Mouse (Mus musculus): ENCODE measurements around the gene Capn9. TPM values are rescaled to one million over a fixed set of nuclear protein-coding genes. Genes with fewer than 3 reads are reported as not detected.
A peak's percentile ranks its signal among the peaks of the same experiment; 100 is the strongest.

Gene Capn9
- polyA plus RNA-seq, 1 experiment from 2014 or later = 0.19 TPM

GRCm38 (mm10) chr8:124648311-124648710 is 72.4 kb downstream of the Capn9 start:
- Histone ChIP-seq H3K27ac (ENCODE audit: low read length) (no peak overlapping the region), H3K4me3 (ENCODE audit: low read length) (no peak overlapping the region), H3K4me2 (ENCODE audit: low read depth, low read length) (no peak overlapping the region), H3K4me1 (replicated peaks; ENCODE audit: control insufficient read depth, insufficient read depth, low read length) (peaks cover 54% of the 10 kb centered on the region), H3K9me3 (ENCODE audit: control insufficient read depth, low read length) (no peaks in the 10 kb centered on the region), H3K9ac (ENCODE audit: low read length) (no peak overlapping the region), H3K36me3 (ENCODE audit: control insufficient read depth, insufficient read depth, low read length) (peaks cover 6% of the 10 kb centered on the region), H3K27me3 (ENCODE audit: control insufficient read depth, insufficient read depth, low read depth, low read length) (no peaks in the 10 kb centered on the region)
- ATAC-seq (ENCODE audit: low read depth) = no peak

- no peaks in the 10 kb centered on the region for H3K9me3 ChIP-seq (ENCODE audit: control insufficient read depth, low read length)
- H3K9ac ChIP-seq (ENCODE audit: low read length) = no peak overlapping the region
- H3K4me1 ChIP-seq (replicated peaks; ENCODE audit: control insufficient read depth, insufficient read depth, low read length) = peaks cover 46% of the 10 kb centered on the region
- no peak overlapping the region for H3K4me3 ChIP-seq (ENCODE audit: low read length)
- 84% methylated on average over 20 of the region's 20 CpGs for WGBS
- no peak overlapping the region for H3K4me2 ChIP-seq (ENCODE audit: low read depth, low read length)
- ATAC-seq (ENCODE audit: low read depth) = no peak
- H3K27me3 ChIP-seq (ENCODE audit: control insufficient read depth, insufficient read depth, low read depth, low read length) = no peaks in the 10 kb centered on the region
- H3K36me3 ChIP-seq (ENCODE audit: control insufficient read depth, insufficient read depth, low read length) = peaks cover 6% of the 10 kb centered on the region
- peak overlapping the region; percentile 82 for H3K27ac ChIP-seq (ENCODE audit: low read length)
Observed at GRCm38 (mm10) chr8:124651776-124652175, 75.9 kb downstream of the Capn9 start.

GRCm38 (mm10) chr8:124652546-124652945 is 76.6 kb downstream of the Capn9 start:
- Histone ChIP-seq H3K9ac (ENCODE audit: low read length) (0 out of 2 replicates have a peak overlapping the region, but pooled peaks have one; percentile 3), H3K4me1 (replicated peaks; ENCODE audit: control insufficient read depth, insufficient read depth, low read length) (peaks cover 46% of the 10 kb centered on the region), H3K9me3 (ENCODE audit: control insufficient read depth, low read length) (no peaks in the 10 kb centered on the region), H3K27me3 (ENCODE audit: control insufficient read depth, insufficient read depth, low read depth, low read length) (no peaks in the 10 kb centered on the region), H3K4me2 (ENCODE audit: low read depth, low read length) (no peak overlapping the region), H3K4me3 (ENCODE audit: low read length) (no peak overlapping the region), H3K36me3 (ENCODE audit: control insufficient read depth, insufficient read depth, low read length) (peaks cover 6% of the 10 kb centered on the region), H3K27ac (ENCODE audit: low read length) (peak overlapping the region; percentile 82)
- peak; percentile 90 for ATAC-seq (ENCODE audit: low read depth)
- WGBS = 18% methylated on average over 4 of the region's 4 CpGs

- Histone ChIP-seq H3K9ac (ENCODE audit: low read length) (no peak overlapping the region; the same call in 1 of the 2 replicates), H3K4me2 (ENCODE audit: low read depth, low read length) (no peak overlapping the region)
Observed at GRCm38 (mm10) chr8:124653568-124654475, 77.9 kb downstream of the Capn9 start.

GRCm38 (mm10) chr8:124657961-124658360 is 82.0 kb downstream of the Capn9 start:
- no peak overlapping the region for H3K4me3 ChIP-seq (ENCODE audit: low read length)
- H3K4me1 ChIP-seq (replicated peaks; ENCODE audit: control insufficient read depth, insufficient read depth, low read length) = peaks cover 53% of the 10 kb centered on the region
- no peaks in the 10 kb centered on the region for H3K27me3 ChIP-seq (ENCODE audit: control insufficient read depth, insufficient read depth, low read depth, low read length)
- no peaks in the 10 kb centered on the region for H3K9me3 ChIP-seq (ENCODE audit: control insufficient read depth, low read length)
- H3K27ac ChIP-seq (ENCODE audit: low read length) = peak overlapping the region; percentile 34; the same call in 1 of the 2 replicates
- no peak for ATAC-seq (ENCODE audit: low read depth)
- H3K36me3 ChIP-seq (ENCODE audit: control insufficient read depth, insufficient read depth, low read length) = no peaks in the 10 kb centered on the region; the same call in 1 of the 2 replicates
- no peak overlapping the region for H3K4me2 ChIP-seq (ENCODE audit: low read depth, low read length)
- H3K9ac ChIP-seq (ENCODE audit: low read length) = no peak overlapping the region
- 60% methylated on average over 7 of the region's 7 CpGs for WGBS

More at GRCm38 (mm10) chr8:124653568-124654475, 77.9 kb downstream of the Capn9 start:
- peaks cover 3% of the 10 kb centered on the region for H3K36me3 ChIP-seq (ENCODE audit: control insufficient read depth, insufficient read depth, low read length)
- H3K4me3 ChIP-seq (ENCODE audit: low read length) = no peak overlapping the region
- 51% methylated on average over 28 of the region's 28 CpGs for WGBS
- H3K27ac ChIP-seq (ENCODE audit: low read length) = peak overlapping the region; percentile 82
- no peaks in the 10 kb centered on the region for H3K9me3 ChIP-seq (ENCODE audit: control insufficient read depth, low read length)
- H3K27me3 ChIP-seq (ENCODE audit: control insufficient read depth, insufficient read depth, low read depth, low read length) = no peaks in the 10 kb centered on the region
- no peak for ATAC-seq (ENCODE audit: low read depth)
- peaks cover 49% of the 10 kb centered on the region for H3K4me1 ChIP-seq (replicated peaks; ENCODE audit: control insufficient read depth, insufficient read depth, low read length)

- peak overlapping the region; percentile 4; the same call in 1 of the 2 replicates for H3K4me2 ChIP-seq (ENCODE audit: low read depth, low read length)
Observed at GRCm38 (mm10) chr8:124658415-124658814, 82.5 kb downstream of the Capn9 start.

GRCm38 (mm10) chr8:124661781-124662180 is 85.9 kb downstream of the Capn9 start:
- H3K4me3 ChIP-seq (ENCODE audit: low read length) = peak overlapping the region; percentile 88
- peak overlapping the region; percentile 91 for H3K27ac ChIP-seq (ENCODE audit: low read length)
- peak overlapping the region; percentile 96 for H3K9ac ChIP-seq (ENCODE audit: low read length)
- H3K9me3 ChIP-seq (ENCODE audit: control insufficient read depth, low read length) = no peaks in the 10 kb centered on the region
- H3K4me1 ChIP-seq (replicated peaks; ENCODE audit: control insufficient read depth, insufficient read depth, low read length) = peaks cover 36% of the 10 kb centered on the region
- WGBS = 10% methylated on average over 9 of the region's 9 CpGs
- no peaks in the 10 kb centered on the region for H3K27me3 ChIP-seq (ENCODE audit: control insufficient read depth, insufficient read depth, low read depth, low read length)
- peak overlapping the region; percentile 85 for H3K4me2 ChIP-seq (ENCODE audit: low read depth, low read length)
- no peak for ATAC-seq (ENCODE audit: low read depth)
- H3K36me3 ChIP-seq (ENCODE audit: control insufficient read depth, insufficient read depth, low read length) = no peaks in the 10 kb centered on the region

More at GRCm38 (mm10) chr8:124658415-124658814, 82.5 kb downstream of the Capn9 start:
- Histone ChIP-seq H3K36me3 (ENCODE audit: control insufficient read depth, insufficient read depth, low read length) (no peaks in the 10 kb centered on the region; the same call in 1 of the 2 replicates), H3K9me3 (ENCODE audit: control insufficient read depth, low read length) (no peaks in the 10 kb centered on the region), H3K4me3 (ENCODE audit: low read length) (no peak overlapping the region), H3K9ac (ENCODE audit: low read length) (peak overlapping the region; percentile 10; the same call in 1 of the 2 replicates), H3K27me3 (ENCODE audit: control insufficient read depth, insufficient read depth, low read depth, low read length) (no peaks in the 10 kb centered on the region), H3K4me1 (replicated peaks; ENCODE audit: control insufficient read depth, insufficient read depth, low read length) (peaks cover 49% of the 10 kb centered on the region), H3K27ac (ENCODE audit: low read length) (peak overlapping the region; percentile 34; the same call in 1 of the 2 replicates)
- peak; percentile 15; the same call in 1 of the 2 replicates for ATAC-seq (ENCODE audit: low read depth)
- WGBS = 14% methylated on average over 2 of the region's 2 CpGs

GRCm38 (mm10) chr8:124662446-124663111 is 86.7 kb downstream of the Capn9 start:
- peak; percentile 40 for ATAC-seq (ENCODE audit: low read depth)
- 1% methylated on average over 49 of the region's 49 CpGs for WGBS

More at GRCm38 (mm10) chr8:124662446-124663111, 86.7 kb downstream of the Capn9 start:
- peak overlapping the region; percentile 88 for H3K4me3 ChIP-seq (ENCODE audit: low read length)
- H3K4me2 ChIP-seq (ENCODE audit: low read depth, low read length) = peak overlapping the region; percentile 85
- H3K27ac ChIP-seq (ENCODE audit: low read length) = peak overlapping the region; percentile 91
- no peaks in the 10 kb centered on the region for H3K36me3 ChIP-seq (ENCODE audit: control insufficient read depth, insufficient read depth, low read length)
- peak overlapping the region; percentile 96 for H3K9ac ChIP-seq (ENCODE audit: low read length)
- no peaks in the 10 kb centered on the region for H3K9me3 ChIP-seq (ENCODE audit: control insufficient read depth, low read length)
- H3K4me1 ChIP-seq (replicated peaks; ENCODE audit: control insufficient read depth, insufficient read depth, low read length) = peaks cover 36% of the 10 kb centered on the region
- no peaks in the 10 kb centered on the region for H3K27me3 ChIP-seq (ENCODE audit: control insufficient read depth, insufficient read depth, low read depth, low read length)

All from lung, embryonic 16.5 days (tissue).